Mouse (Mus musculus): ENCODE data around the gene Bcl2l2. TPM values are rescaled to one million over a fixed set of nuclear protein-coding genes. Genes with fewer than 3 reads are reported as not detected.

Bcl2l2 gene
- total RNA-seq, 2 experiments from 2014 or later = 39.3 to 41.8 TPM

DNA sequence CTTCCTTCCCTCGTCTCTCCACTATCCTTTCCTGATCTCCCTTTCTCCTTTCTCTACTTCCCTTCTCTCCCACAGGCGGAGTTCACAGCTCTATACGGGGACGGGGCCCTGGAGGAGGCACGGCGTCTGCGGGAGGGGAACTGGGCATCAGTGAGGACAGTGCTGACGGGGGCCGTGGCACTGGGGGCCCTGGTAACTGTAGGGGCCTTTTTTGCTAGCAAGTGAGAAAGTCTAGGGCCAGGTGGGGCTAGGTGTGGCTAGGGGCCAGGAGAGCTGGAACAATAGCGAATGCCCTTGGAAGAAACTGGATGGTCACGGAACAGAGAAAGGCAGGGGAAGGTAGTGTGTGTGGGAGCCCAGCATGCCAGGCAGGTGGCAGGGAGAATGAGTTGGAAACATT is 2.1 kb downstream of the Bcl2l2 start:
- no peak for DNase-seq
- intact Hi-C loops (cut with DNase I) = no loop called here

- DNase-seq = no peak
- intact Hi-C loops (cut with DNase I) = no loop called here
These were observed 9.0 kb downstream of the Bcl2l2 start, which contains the start of gene Pabpn1 for GRCm38 (mm10) chr14:54892200-54892599. Gene Pabpn1 (plus strand): TSS chr14:54892500.

- intact Hi-C loops (cut with DNase I) = no loop called here
- peak; percentile 99 for DNase-seq
These were observed 10.5 kb downstream of the Bcl2l2 start for GRCm38 (mm10) chr14:54893651-54894181.

DNA sequence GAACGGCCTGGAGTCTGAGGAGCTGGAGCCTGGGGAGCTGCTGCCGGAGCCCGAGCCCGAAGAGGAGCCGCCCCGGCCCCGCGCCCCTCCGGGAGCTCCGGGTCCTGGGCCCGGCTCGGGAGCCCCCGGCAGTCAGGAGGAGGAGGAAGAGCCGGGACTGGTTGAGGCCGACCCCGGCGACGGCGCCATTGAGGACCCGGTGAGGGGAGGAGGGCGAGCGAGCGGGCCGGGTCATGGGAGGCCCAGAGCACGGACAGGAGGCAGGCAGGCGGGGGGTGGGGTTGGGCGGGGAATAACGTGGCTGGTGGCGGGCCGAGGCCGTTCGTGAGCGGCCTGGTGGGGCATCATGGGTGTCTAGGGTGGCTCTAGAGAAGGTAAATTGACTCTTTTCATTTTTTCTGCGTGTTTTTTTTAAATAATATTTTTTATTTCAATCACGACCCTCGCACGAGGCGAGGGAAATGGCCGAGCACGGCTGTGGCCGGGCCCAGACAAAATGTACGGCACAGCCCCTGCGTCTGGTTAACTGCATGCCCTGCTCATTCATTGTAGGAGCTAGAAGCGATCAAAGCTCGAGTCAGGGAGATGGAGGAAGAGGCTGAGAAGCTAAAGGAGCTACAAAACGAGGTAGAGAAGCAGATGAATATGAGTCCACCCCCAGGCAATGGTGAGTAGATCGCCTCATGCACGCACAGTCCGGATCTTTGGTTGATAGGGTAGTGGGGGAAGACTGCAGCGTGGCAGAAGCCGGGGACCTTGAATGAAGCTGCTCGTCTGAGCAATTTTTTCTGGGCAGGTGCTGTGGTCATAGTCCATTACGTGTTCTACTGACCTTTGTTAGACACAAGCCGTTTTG is 11.3 kb downstream of the Bcl2l2 start:
- intact Hi-C loops (cut with DNase I) = loop anchor here (5.0 kb wide), 1 partner anchor 203 kb away; no protein-coding TSS in a partner anchor
- peak; percentile 74 to 78 for DNase-seq

DNA sequence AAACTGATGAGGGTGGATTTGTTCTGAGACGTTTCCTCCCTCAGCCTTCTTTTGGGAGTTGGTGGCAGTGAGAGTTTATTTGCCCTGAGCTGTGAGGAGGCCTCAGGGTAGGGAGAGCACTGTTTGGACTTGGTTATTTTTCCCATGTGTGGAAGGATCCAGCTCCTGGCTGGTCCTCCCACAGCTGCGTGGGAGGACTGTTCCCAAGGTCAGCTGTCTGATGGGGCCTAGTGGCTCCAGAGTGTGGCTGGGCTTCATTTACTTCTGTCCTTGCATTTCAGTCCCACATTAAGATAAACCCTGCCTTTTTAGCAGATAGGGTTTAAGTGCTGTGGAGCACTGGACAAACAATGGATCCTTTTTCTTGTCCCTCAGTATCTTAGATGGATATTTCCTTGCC is 14.3 kb downstream of the Bcl2l2 start:
- intact Hi-C loops (cut with DNase I) = loop anchor here (5.0 kb wide), 1 partner anchor 200 kb away; no protein-coding TSS in a partner anchor
- DNase-seq = no peak

DNA sequence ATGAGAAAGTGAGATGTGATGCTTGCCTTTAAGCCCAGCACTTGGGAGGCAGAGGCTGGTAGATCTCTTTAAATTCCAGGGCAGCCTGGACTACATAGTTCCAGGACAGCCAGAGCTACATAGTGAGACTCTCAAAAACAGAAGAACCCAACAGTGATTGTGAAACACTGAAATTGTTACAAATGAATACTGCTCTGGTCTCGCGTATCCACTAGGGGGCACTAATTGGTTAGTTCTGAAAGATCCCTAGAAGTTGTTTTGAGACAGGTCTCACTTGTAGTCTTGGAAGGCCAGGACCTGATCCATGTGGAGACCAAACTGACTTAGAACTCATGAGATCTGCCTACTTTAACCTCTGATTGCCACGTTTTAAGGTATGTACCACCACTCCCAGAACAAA is 17.2 kb downstream of the Bcl2l2 start:
- intact Hi-C loops (cut with DNase I) = loop anchor here (1.0 to 2.0 kb wide), 3 partner anchors 24 to 114 kb away; partner anchors contain the start of gene Ngdn
- peak; percentile 81 to 85 for DNase-seq

- DNase-seq = no peak
- intact Hi-C loops (cut with DNase I) = no loop called here
These were observed 20.5 kb downstream of the Bcl2l2 start for GRCm38 (mm10) chr14:54903641-54904040.

GRCm38 (mm10) chr14:54908682-54909081 is 25.5 kb downstream of the Bcl2l2 start:
- no peak for DNase-seq
- intact Hi-C loops (cut with DNase I) = no loop called here

DNA sequence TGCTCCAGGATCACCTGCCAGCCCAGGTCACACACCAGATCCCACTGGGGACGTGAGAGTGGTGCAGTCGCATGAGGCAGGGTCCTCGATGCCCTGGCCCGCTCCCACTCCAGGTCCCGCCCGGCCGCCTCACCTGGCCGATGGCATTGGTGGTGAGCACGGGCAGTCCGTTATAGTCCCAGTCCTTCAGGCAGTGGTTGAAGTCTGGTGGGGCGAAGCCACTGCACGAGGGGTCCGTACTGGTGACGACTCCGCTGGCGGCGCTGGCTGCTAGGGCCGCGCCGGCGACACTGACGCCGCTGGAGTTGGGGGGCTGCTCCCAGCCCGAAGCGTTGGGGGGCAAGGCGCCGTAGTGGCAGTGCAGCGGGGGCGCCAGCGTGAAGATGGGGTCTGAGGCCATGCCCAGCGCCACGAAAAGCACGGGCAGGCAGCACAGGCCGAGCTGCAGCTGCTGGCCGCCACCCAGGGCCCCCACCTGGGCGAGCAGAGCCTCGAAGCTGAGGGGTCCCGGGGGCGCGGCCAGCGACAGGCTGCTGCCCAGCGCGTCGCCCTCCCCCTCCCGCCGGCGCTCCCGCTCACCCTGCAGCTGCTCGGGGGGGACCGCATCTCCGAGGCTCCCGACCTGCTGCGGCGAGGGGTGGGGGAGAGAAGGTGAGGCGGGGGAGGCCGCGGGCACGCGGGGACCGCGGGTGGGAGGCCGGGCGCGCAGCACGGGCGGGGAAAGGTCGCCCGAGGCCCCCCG is 29.1 kb downstream of the Bcl2l2 start:
- intact Hi-C loops (cut with DNase I) = no loop called here

GRCm38 (mm10) chr14:54912886-54913285 is 29.7 kb downstream of the Bcl2l2 start, which contains the start of gene Slc22a17:
Gene Slc22a17 (minus strand): TSS chr14:54913132.
- intact Hi-C loops (cut with DNase I) = no loop called here
- DNase-seq = peak; percentile 71 to 77

More for the DNA sequence above, 29.1 kb downstream of the Bcl2l2 start:
- peak in 1 of 2 experiments; percentile 16 for DNase-seq

GRCm38 (mm10) chr14:54913343-54913742 is 30.2 kb downstream of the Bcl2l2 start:
- intact Hi-C loops (cut with DNase I) = no loop called here
- DNase-seq = peak in 1 of 2 experiments; percentile 13

DNA sequence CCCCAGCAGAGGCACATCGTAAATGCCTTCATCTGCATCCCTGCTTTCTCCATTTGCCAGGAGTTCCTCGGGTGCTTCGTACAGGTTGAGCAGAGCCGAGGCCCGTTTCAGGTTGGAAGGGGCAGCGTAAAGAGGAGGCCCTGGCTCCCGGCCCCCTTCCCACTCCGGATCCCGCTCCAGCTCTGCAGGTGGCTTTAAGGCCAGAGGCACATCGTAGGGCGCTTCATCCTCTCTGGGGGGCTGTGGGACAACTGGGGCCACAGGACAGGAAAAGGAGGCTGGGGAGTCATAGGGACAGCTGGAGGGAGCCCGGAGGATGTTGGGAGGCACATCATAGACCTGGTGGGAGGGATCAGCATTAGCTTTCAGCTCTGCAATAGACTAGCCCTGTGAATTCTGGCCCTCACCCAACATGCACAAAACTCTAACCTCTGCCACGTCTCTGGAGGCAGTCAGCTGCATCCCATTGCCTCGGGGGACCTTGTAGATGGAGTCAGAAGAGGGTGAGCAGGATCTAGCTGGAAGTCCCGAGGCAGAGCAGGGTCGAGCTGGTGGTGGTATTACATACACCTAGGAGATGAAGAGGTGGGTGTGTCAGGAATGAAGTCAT is 37.0 kb downstream of the Bcl2l2 start:
- intact Hi-C loops (cut with DNase I) = no loop called here
- DNase-seq = no peak

GRCm38 (mm10) chr14:54924641-54925348 is 41.6 kb downstream of the Bcl2l2 start:
- intact Hi-C loops (cut with DNase I) = loop anchor here (2.0 kb wide), 1 partner anchor 24 kb away; no protein-coding TSS in a partner anchor
- peak; percentile 78 for DNase-seq

DNA sequence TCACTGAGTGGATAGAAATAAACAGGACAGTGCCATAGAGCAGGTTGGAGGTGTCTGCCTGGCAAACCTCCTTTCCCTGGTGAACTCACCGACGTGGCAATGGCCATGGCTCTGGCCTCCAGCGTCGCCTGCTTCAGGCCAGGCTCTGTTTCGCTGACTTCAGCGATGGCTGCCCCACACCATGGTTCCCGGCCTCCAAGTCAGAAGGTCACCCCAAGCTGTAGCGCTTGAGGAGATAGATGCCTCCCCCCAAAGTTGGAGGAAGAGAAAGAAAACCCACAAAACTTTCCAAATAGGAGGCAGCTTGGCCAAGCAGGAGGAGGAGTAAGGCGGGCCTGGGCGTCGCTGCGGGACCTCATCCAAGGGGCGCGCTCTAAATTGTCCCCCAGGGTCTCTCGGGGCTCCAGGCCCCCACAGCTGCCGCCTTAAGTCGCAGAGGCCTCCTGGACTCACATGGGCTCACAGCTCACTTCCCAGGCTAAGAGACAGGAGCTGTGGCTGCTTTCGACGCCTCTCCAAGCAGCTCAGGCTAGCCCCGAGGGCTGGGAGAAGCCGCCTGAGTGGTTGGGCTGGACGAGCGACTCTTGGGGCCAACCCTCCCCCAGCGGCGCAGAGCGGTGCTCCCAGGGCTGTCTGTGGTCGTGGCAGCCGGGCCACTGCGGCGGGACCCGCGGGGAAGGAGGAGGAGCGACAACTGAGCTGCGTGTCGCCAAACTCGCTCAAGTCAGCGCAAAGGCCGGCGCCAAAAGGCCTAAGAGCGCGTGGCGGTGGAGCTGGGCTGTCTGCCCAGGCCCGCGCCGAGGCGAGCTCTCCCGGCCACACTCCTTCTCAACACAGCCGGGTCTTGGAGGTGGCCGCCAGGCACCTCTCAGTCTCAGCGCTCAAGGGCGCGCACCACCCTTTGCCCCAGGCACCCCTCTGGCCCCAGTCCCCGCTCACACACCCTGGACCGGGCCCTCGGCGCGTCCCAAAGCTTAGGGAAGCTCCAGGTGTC is 42.5 kb downstream of the Bcl2l2 start, which contains the start of gene Efs:
Efs (minus strand) TSS at position 778 of the 994 bp plus-strand sequence.
- intact Hi-C loops (cut with DNase I) = loop anchor here (2.0 kb wide), 1 partner anchor 25 kb away; no protein-coding TSS in a partner anchor
- peak; percentile 77 for DNase-seq

DNA sequence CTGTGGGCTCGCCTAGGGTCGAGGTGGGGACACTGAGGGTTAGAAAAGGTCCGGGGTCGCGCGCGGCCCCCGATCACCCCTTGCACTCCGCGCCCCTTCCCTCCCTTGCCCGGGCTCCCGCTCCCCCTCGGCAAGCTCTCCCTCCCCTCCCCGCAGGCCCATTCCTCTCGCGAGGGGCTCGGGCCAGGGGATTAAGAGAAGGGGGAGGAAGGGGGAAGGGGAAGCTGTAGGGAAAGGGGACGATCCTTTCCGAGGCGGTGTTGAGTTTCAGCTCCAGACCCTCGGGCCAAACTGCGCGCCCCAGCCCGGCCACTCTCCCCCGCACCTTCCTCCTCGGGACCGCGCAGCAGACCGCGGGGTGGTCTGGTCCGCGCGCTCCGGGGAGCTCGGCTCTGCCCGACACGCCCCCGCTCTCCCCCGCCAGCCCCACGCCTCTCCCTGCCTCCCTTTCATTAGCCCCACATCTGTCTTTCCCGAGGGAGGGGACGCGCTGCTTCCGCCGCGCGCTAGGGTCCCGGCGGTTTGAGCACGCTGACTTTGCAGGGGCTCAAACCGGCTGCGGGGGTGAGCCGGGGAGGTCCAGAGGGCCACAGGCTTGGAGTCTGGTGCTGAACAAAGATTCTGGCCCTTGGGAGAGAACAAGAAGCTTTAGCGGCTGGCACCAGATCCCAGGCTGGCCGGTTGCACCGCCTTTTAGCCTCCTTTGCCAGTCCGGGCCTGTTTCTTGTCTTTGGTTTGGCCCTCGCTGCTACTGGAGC is 43.4 kb downstream of the Bcl2l2 start:
- intact Hi-C loops (cut with DNase I) = no loop called here
- peak; percentile 77 to 78 for DNase-seq

GRCm38 (mm10) chr14:54927296-54927695 is 44.1 kb downstream of the Bcl2l2 start:
- no peak for DNase-seq
- intact Hi-C loops (cut with DNase I) = no loop called here

- intact Hi-C loops (cut with DNase I) = no loop called here
- DNase-seq = peak in 1 of 2 experiments; percentile 8
These were observed 46.6 kb downstream of the Bcl2l2 start for GRCm38 (mm10) chr14:54929801-54930200.

DNA sequence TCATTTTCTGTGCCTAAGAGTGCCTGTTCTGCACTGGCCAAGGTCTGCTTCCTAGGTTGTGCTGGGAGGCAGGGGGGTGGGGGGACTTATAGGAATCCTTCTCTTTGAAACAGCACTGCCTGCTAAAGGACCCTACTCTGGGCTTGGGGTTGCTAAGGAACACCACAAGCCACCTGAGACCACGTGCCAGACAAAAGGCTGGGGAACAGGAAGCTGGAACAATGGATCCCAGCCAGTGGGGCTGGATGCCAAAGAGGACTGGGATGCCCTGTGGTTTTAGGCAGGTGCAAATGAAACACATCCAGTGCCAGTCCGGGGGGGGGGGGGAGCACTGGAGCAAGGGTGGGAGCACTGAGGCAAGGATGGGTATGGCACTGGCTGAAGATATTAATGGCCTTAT is 47.3 kb downstream of the Bcl2l2 start:
- DNase-seq = no peak
- intact Hi-C loops (cut with DNase I) = no loop called here

Data from heart, postnatal 10 days (tissue).